Mouse (Mus musculus) T-helper 1 cell (primary cell): ENCODE measurements around the gene Ranbp17.

Experiments
- in situ Hi-C: fragments of 300-600 bp; cut with MboI, MseI; formaldehyde crosslinking; loops from one replicate; pipeline ENCODE4 v1.15.1; 2025; ENCODE audit warnings: high pct_unique_total_duplicates

Ranbp17 gene

GRCm38 (mm10) chr11:33513376-33513991, at the start of gene Ranbp17:
Gene Ranbp17, minus strand, starts transcription at chr11:33513746.
- in situ Hi-C loops = no loop called here

- in situ Hi-C loops = no loop called here
Observed at GRCm38 (mm10) chr11:33554123-33554522, 40.6 kb upstream of the Ranbp17 start.

GRCm38 (mm10) chr11:33550861-33551560, 37.5 kb upstream of the Ranbp17 start:
- in situ Hi-C loops = no loop called here

GRCm38 (mm10) chr11:33547386-33547785, 33.8 kb upstream of the Ranbp17 start:
- in situ Hi-C loops = loop anchor here (25.0 kb wide), 1 partner anchor 1185 kb away; no protein-coding TSS in a partner anchor

GRCm38 (mm10) chr11:33544945-33545344, 31.4 kb upstream of the Ranbp17 start:
- in situ Hi-C loops = loop anchor here (25.0 kb wide), 1 partner anchor 1183 kb away; no protein-coding TSS in a partner anchor

GRCm38 (mm10) chr11:33544121-33544520, 30.6 kb upstream of the Ranbp17 start:
- in situ Hi-C loops = loop anchor here (25.0 kb wide), 1 partner anchor 1182 kb away; no protein-coding TSS in a partner anchor

GRCm38 (mm10) chr11:33537390-33538125, 24.0 kb upstream of the Ranbp17 start:
- in situ Hi-C loops = loop anchor here (25.0 kb wide), 1 partner anchor 1175 kb away; no protein-coding TSS in a partner anchor

- in situ Hi-C loops = loop anchor here (25.0 kb wide), 1 partner anchor 1174 kb away; no protein-coding TSS in a partner anchor
Observed at GRCm38 (mm10) chr11:33536636-33537035, 23.1 kb upstream of the Ranbp17 start.

- in situ Hi-C loops = loop anchor here (25.0 kb wide), 1 partner anchor 1172 kb away; no protein-coding TSS in a partner anchor
Observed at GRCm38 (mm10) chr11:33534541-33534940, 21.0 kb upstream of the Ranbp17 start.

- in situ Hi-C loops = loop anchor here (25.0 kb wide), 1 partner anchor 1171 kb away; no protein-coding TSS in a partner anchor
Observed at GRCm38 (mm10) chr11:33533577-33533976, 20.0 kb upstream of the Ranbp17 start.

- in situ Hi-C loops = loop anchor here (25.0 kb wide), 1 partner anchor 1167 kb away; no protein-coding TSS in a partner anchor
Observed at GRCm38 (mm10) chr11:33529576-33529975, 16.0 kb upstream of the Ranbp17 start.

GRCm38 (mm10) chr11:33512854-33513375, 631 bp downstream of the Ranbp17 start:
- in situ Hi-C loops = no loop called here

- in situ Hi-C loops = no loop called here
Observed at GRCm38 (mm10) chr11:33509401-33509800, 4.1 kb downstream of the Ranbp17 start.

- in situ Hi-C loops = no loop called here
Observed at GRCm38 (mm10) chr11:33485746-33486145, 27.8 kb downstream of the Ranbp17 start.

- in situ Hi-C loops = no loop called here
Observed at GRCm38 (mm10) chr11:33480410-33480809, 33.1 kb downstream of the Ranbp17 start.

- in situ Hi-C loops = no loop called here
Observed at GRCm38 (mm10) chr11:33479209-33479608, 34.3 kb downstream of the Ranbp17 start.

GRCm38 (mm10) chr11:33476634-33477033, 36.9 kb downstream of the Ranbp17 start:
- in situ Hi-C loops = no loop called here

- in situ Hi-C loops = no loop called here
Observed at GRCm38 (mm10) chr11:33461172-33461571, 52.4 kb downstream of the Ranbp17 start.

- in situ Hi-C loops = no loop called here
Observed at GRCm38 (mm10) chr11:33454069-33454468, 59.5 kb downstream of the Ranbp17 start.

GRCm38 (mm10) chr11:33433813-33434212, 79.7 kb downstream of the Ranbp17 start:
- in situ Hi-C loops = no loop called here

- in situ Hi-C loops = loop anchor here (10.0 kb wide), 1 partner anchor 1767 kb away; no protein-coding TSS in a partner anchor
Observed at GRCm38 (mm10) chr11:33428238-33428637, 85.3 kb downstream of the Ranbp17 start.
